Mouse (Mus musculus) CH12.LX (cell line): ENCODE data around the gene Ccdc148. TPM values are rescaled to one million over a fixed set of nuclear protein-coding genes. Genes with fewer than 3 reads are reported as not detected.

Experiments used
- DNase-seq: peaks from one replicate; pipeline ENCODE4 v3.0.0-alpha.2; 2013; ENCODE audit errors: extremely low read depth
- H3K27ac ChIP-seq: 2 replicates; pipeline ENCODE4 v1.5.1; 2012; ENCODE audit warnings: low read depth, mild to moderate bottlenecking, control low read depth, moderate library complexity; ENCODE audit not compliant: insufficient read depth
- H3K27me3 ChIP-seq: replicated peaks from 2 replicates; pipeline ENCODE3; 2012; ENCODE audit warnings: inconsistent platforms
- H3K36me3 ChIP-seq, 2 experiments: replicated peaks in 1 of 2; 2 replicates each; pipeline versions ENCODE3 to v1.6.1; 2012; ENCODE audit warnings: inconsistent platforms in 1 of 2, low read length in 1 of 2, mild to moderate bottlenecking in 1 of 2, mixed read lengths in 1 of 2, moderate library complexity in 1 of 2; ENCODE audit not compliant: control insufficient read depth in 1 of 2, insufficient read depth in 1 of 2
- H3K4me1 ChIP-seq, 2 experiments: 2 replicates each; pipeline ENCODE4 v1.6.1; 2012; ENCODE audit warnings: inconsistent platforms in 1 of 2, moderate library complexity in 1 of 2; ENCODE audit not compliant: insufficient read depth in 2 of 2, control insufficient read depth in 1 of 2
- H3K4me2 ChIP-seq: 2 replicates; pipeline ENCODE4 v1.6.1; 2012; ENCODE audit warnings: low read depth, mild to moderate bottlenecking, control low read depth; ENCODE audit not compliant: poor library complexity, insufficient read depth, severe bottlenecking
- H3K4me3 ChIP-seq, 3 experiments: fragments of 150-350 bp in 1 of 3; sonication (generic) in 1 of 3; replicated peaks in 1 of 3; 2 replicates each; pipeline versions ENCODE3 to v1.5.1; 2011 to 2012; ENCODE audit warnings: low read depth in 2 of 3, low read length in 2 of 3, mild to moderate bottlenecking in 2 of 3, moderate library complexity in 2 of 3, control low read depth in 1 of 3, improper control_type of control experiment in 1 of 3, inconsistent platforms in 1 of 3, mixed read lengths in 1 of 3; ENCODE audit not compliant: poor library complexity in 1 of 3
- H3K79me2 ChIP-seq: replicated peaks from 2 replicates; pipeline ENCODE4 v1.6.1; 2012; ENCODE audit warnings: mild to moderate bottlenecking, moderate library complexity; ENCODE audit not compliant: control insufficient read depth, poor library complexity, insufficient read depth, severe bottlenecking; ENCODE audit errors: extremely low read depth
- H3K9ac ChIP-seq: 2 replicates; pipeline ENCODE4 v1.6.1; 2012; ENCODE audit warnings: low read depth, mild to moderate bottlenecking, control low read depth, moderate library complexity; ENCODE audit not compliant: insufficient read depth
- H3K9me3 ChIP-seq: replicated peaks from 2 replicates; pipeline ENCODE3; 2012; ENCODE audit warnings: low read length, inconsistent platforms, mixed read lengths
- BHLHE40 ChIP-seq: IDR thresholded peaks from 2 replicates; pipeline ENCODE4 v1.6.1; 2011; ENCODE audit warnings: mild to moderate bottlenecking, low read depth, low read length, improper control_type of control experiment
- CHD1 ChIP-seq: IDR thresholded peaks from 2 replicates; pipeline ENCODE4 v1.6.1; 2012; ENCODE audit warnings: low read depth, low read length, improper control_type of control experiment, inconsistent platforms
- CHD2 ChIP-seq: IDR thresholded peaks from 2 replicates; pipeline ENCODE4 v1.6.1; 2011; ENCODE audit warnings: low read length, improper control_type of control experiment
- ELF1 ChIP-seq: IDR thresholded peaks from 2 replicates; pipeline ENCODE4 v1.6.1; 2014; ENCODE audit warnings: low read depth, mild to moderate bottlenecking, inconsistent platforms, low read length, improper control_type of control experiment
- EP300 ChIP-seq: IDR thresholded peaks from 2 replicates; pipeline ENCODE4 v1.6.1; 2011; ENCODE audit warnings: low read length, improper control_type of control experiment
- ETS1 ChIP-seq: conservative IDR thresholded peaks from 2 replicates; pipeline ENCODE4 v1.6.1; 2012; ENCODE audit warnings: low read depth, mild to moderate bottlenecking, inconsistent platforms, low read length, improper control_type of control experiment, moderate library complexity
- GABPA ChIP-seq: IDR thresholded peaks from 2 replicates; pipeline ENCODE4 v1.6.1; 2012; ENCODE audit warnings: low read depth, low read length, improper control_type of control experiment, inconsistent platforms; ENCODE audit not compliant: insufficient replicate concordance
- JUND ChIP-seq: conservative IDR thresholded peaks from 2 replicates; pipeline ENCODE4 v1.6.1; 2011; ENCODE audit warnings: low read depth, low read length, improper control_type of control experiment
- KAT2A ChIP-seq: IDR thresholded peaks from 2 replicates; pipeline ENCODE4 v1.6.1; 2012; ENCODE audit warnings: low read length, improper control_type of control experiment, inconsistent platforms; ENCODE audit not compliant: insufficient replicate concordance
- MAFK ChIP-seq: IDR thresholded peaks from 2 replicates; pipeline ENCODE4 v1.6.1; 2011; ENCODE audit warnings: low read length, improper control_type of control experiment; ENCODE audit not compliant: insufficient replicate concordance
- MAX ChIP-seq: IDR thresholded peaks from 2 replicates; pipeline ENCODE4 v1.6.1; 2011; ENCODE audit warnings: low read length, improper control_type of control experiment
- MAZ ChIP-seq: IDR thresholded peaks from 2 replicates; pipeline ENCODE4 v1.6.1; 2012; ENCODE audit warnings: low read depth, mild to moderate bottlenecking, inconsistent platforms, low read length, improper control_type of control experiment, moderate library complexity
- MEF2A ChIP-seq: IDR thresholded peaks from 2 replicates; pipeline ENCODE4 v1.6.1; 2014; ENCODE audit warnings: low read depth, mild to moderate bottlenecking, inconsistent platforms, low read length, improper control_type of control experiment, borderline replicate concordance
- MYC ChIP-seq: IDR thresholded peaks from 2 replicates; pipeline ENCODE4 v1.6.1; 2011; ENCODE audit warnings: low read depth, mild to moderate bottlenecking, improper control_type of control experiment, low read length
- POLR2A ChIP-seq: IDR thresholded peaks from 2 replicates; pipeline ENCODE4 v1.6.1; 2011; ENCODE audit warnings: low read depth, mild to moderate bottlenecking, improper control_type of control experiment, low read length
- RAD21 ChIP-seq: IDR thresholded peaks from 2 replicates; pipeline ENCODE4 v1.6.1; 2011; ENCODE audit warnings: low read depth, mild to moderate bottlenecking, low read length, improper control_type of control experiment, moderate library complexity
- SMC3 ChIP-seq: IDR thresholded peaks from 2 replicates; pipeline ENCODE4 v1.6.1; 2011; ENCODE audit warnings: low read depth, low read length, improper control_type of control experiment
- TBP ChIP-seq: conservative IDR thresholded peaks from 2 replicates; pipeline ENCODE4 v1.6.1; 2011; ENCODE audit warnings: low read depth, low read length, improper control_type of control experiment
- TCF12 ChIP-seq: IDR thresholded peaks from 2 replicates; pipeline ENCODE4 v1.6.1; 2014; ENCODE audit warnings: low read depth, mild to moderate bottlenecking, inconsistent platforms, low read length, improper control_type of control experiment
- UBTF ChIP-seq: IDR thresholded peaks from 2 replicates; pipeline ENCODE4 v1.6.1; 2012; ENCODE audit warnings: low read depth, mild to moderate bottlenecking, inconsistent platforms, low read length, improper control_type of control experiment, moderate library complexity
- USF1 ChIP-seq: IDR thresholded peaks from 2 replicates; pipeline ENCODE4 v1.6.1; 2014; ENCODE audit warnings: low read depth, mild to moderate bottlenecking, inconsistent platforms, low read length, improper control_type of control experiment
- ZKSCAN1 ChIP-seq: IDR thresholded peaks from 2 replicates; pipeline ENCODE4 v1.6.1; 2012; ENCODE audit warnings: low read depth, inconsistent platforms, low read length, improper control_type of control experiment, borderline replicate concordance
- dilution Hi-C: fragments of 300-500 bp; cut with MboI; formaldehyde crosslinking; loops from 2 replicates; pipeline ENCODE4 v1.14.3; 2020; ENCODE audit warnings: low sequenced_read_pairs; ENCODE audit not compliant: extremely low pct_unique_long_range_greater_than_20kb, extremely low pct_ligation_motif_present
- in situ Hi-C: fragments of 300-500 bp; cut with MboI; formaldehyde crosslinking; loops from 3 replicates; pipeline ENCODE4 v1.14.3; 2019; ENCODE audit warnings: low sequenced_read_pairs, low pct_ligation_motif_present, low pct_unique_long_range_greater_than_20kb, mixed read lengths
- polyA plus RNA-seq: library from polyadenylated mRNA; unstranded; fragments of >175 nt; gene quantifications from 2 replicates; pipeline ENCODE4 v1.2.1, GENCODE M21; 2012; ENCODE audit warnings: low read depth; ENCODE audit not compliant: insufficient read length
- total RNA-seq, 2 experiments: library from RNA; depleted of rRNA; stranded (reverse); fragments of 300-350 nt in 1 of 2; fragments of >200 nt in 1 of 2; gene quantifications; 2 replicates each; pipeline ENCODE4 v1.2.3; 2012 to 2014

The Ccdc148 gene
- total and polyA plus RNA-seq, 3 experiments: not detected

GRCm38 (mm10) chr2:59024558-59024957 lies 135.9 kb downstream of the Ccdc148 start:
- Histone ChIP-seq H3K36me3 (no peaks in the 10 kb centered on the region), H3K4me1 (no peaks in the 10 kb centered on the region), H3K9ac (no peak overlapping the region), H3K4me2 (no peak overlapping the region), H3K27ac (no peak overlapping the region), H3K9me3 (peaks cover 53% of the 10 kb centered on the region), H3K27me3 (no peaks in the 10 kb centered on the region), H3K79me2 (no peaks in the 10 kb centered on the region), H3K4me3 (no peak overlapping the region)
- in situ Hi-C loops (no loop called here), dilution Hi-C loops (no loop called here)
- DNase-seq: no peak
- TF ChIP-seq GABPA: no peak
- no peak for TF ChIP-seq POLR2A

DNA sequence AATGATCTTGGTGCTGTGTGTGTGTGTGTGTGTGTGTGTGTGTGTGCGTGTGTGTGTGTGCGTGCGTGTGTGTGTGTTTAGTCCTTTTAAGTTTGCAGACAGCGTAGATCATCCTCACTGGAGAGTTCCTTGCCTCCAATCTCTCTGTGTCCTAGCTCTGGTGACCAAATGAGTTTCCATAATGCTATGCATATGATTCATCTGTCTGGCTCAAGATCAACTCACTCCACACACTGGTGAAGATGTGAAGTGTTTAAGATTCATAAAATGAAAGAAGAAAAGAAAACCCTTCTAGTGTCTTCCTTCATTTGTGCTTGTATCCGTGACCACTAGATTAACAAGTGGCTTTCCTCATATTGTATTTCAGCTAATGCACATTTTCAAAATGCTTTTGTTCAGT lies 153.1 kb downstream of the Ccdc148 start:
- no peaks in the 10 kb centered on the region for H3K27me3 ChIP-seq
- H3K4me2 ChIP-seq: no peak overlapping the region
- no peak overlapping the region for H3K9ac ChIP-seq
- dilution Hi-C loops: no loop called here
- TF ChIP-seq TCF12 (no peak), SMC3 (no peak), ZKSCAN1 (no peak), BHLHE40 (no peak), RAD21 (no peak), MYC (no peak)
- no peaks in the 10 kb centered on the region for H3K4me1 ChIP-seq
- no peaks in the 10 kb centered on the region for H3K36me3 ChIP-seq
- no peak overlapping the region for H3K4me3 ChIP-seq
- in situ Hi-C loops: no loop called here
- H3K27ac ChIP-seq: no peak overlapping the region
- peaks cover 61% of the 10 kb centered on the region for H3K9me3 ChIP-seq
- H3K79me2 ChIP-seq: no peaks in the 10 kb centered on the region
- DNase-seq: no peak

- Histone ChIP-seq H3K27ac (no peak overlapping the region), H3K4me1 (no peaks in the 10 kb centered on the region), H3K9ac (no peak overlapping the region), H3K79me2 (no peaks in the 10 kb centered on the region), H3K36me3 (no peaks in the 10 kb centered on the region), H3K4me2 (no peak overlapping the region), H3K9me3 (peaks cover 67% of the 10 kb centered on the region), H3K27me3 (no peaks in the 10 kb centered on the region), H3K4me3 (no peak overlapping the region)
- in situ Hi-C loops (no loop called here), dilution Hi-C loops (no loop called here)
- TF ChIP-seq BHLHE40 (no peak), USF1 (no peak), MAZ (no peak), ZKSCAN1 (no peak), CHD1 (no peak), CHD2 (no peak), SMC3 (no peak), MAX (no peak), EP300 (no peak), TBP (no peak), JUND (no peak), POLR2A (no peak), MEF2A (no peak), MAFK (no peak), ETS1 (no peak), ELF1 (no peak), UBTF (no peak), KAT2A (no peak)
- no peak for DNase-seq
Observed at GRCm38 (mm10) chr2:59006567-59007340, 153.7 kb downstream of the Ccdc148 start.
